Mouse (Mus musculus): ENCODE data around the gene Klf15. TPM values are rescaled to one million over a fixed set of nuclear protein-coding genes. Genes with fewer than 3 reads are reported as not detected.

Klf15 gene
- polyA plus RNA-seq, 1 experiment from 2014 or later = 4.1 TPM

DNA sequence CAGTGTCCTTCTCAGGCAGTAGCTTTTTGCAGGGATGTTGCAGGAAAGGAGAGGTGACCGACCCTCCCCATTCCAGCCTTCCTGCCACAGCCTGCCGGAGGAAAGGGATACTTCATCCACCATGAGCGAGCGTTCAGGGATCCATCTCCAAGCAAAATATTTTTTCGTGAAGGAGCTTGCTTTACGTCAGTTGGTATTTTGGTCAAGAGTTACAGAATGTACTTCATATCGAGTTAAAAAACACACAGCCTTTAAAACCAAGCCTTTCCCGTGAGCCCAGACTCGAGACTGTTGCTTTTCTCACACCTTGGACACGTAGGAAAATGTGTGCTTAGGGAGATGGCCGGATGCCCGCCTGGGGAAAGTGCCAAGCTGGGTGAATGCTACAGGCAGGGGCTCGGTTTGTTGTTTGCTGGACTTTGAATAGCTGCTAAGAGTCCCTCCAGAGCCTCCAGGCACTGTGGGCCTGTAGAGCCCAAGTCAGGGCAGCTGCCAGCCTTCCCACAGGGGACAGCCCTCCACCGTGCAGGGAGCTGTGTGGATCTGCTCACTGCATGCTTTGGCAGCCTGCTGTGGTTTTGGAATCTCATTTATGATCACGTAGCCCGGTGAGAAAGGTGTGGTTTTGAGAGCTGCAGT is 44.4 kb downstream of the Klf15 start:
- WGBS = 75% methylated on average over 16 of the region's 16 CpGs
- no peaks in the 10 kb centered on the region for H3K9me3 ChIP-seq
- peaks cover 27% of the 10 kb centered on the region for H3K4me1 ChIP-seq (replicated peaks)
- DNase-seq (ENCODE audit: low spot score) = no peak
- no peaks in the 10 kb centered on the region for H3K36me3 ChIP-seq
- no peak overlapping the region for H3K4me3 ChIP-seq
- H3K27me3 ChIP-seq (ENCODE audit: insufficient read depth, poor library complexity, severe bottlenecking) = no peaks in the 10 kb centered on the region
- H3K27ac ChIP-seq = no peak overlapping the region

DNA sequence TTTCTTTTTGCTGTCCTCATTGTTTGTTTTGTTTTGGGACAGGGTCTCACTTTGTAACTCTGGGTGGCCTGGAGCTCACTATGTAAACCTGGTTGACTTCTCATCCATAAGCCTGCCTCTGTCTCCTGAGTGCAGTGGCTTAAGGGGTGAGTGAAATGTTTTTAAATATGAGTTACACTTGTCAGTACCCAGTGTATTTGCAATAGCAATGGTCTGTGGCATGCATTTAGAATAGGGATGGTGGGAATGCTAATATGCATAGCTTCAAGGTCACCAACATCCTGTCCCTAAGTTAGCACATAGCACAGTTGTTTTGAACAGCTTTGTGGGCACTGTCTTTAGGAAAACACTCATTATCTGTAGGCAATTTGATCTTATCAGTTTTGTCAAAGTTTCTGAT is 45.1 kb downstream of the Klf15 start:
- Histone ChIP-seq H3K27ac (no peak overlapping the region; the same call in 1 of the 2 replicates), H3K4me1 (replicated peaks) (peaks cover 27% of the 10 kb centered on the region), H3K27me3 (ENCODE audit: insufficient read depth, poor library complexity, severe bottlenecking) (no peaks in the 10 kb centered on the region), H3K9me3 (no peaks in the 10 kb centered on the region), H3K36me3 (no peaks in the 10 kb centered on the region), H3K4me3 (no peak overlapping the region)
- no peak for DNase-seq (ENCODE audit: low spot score)

DNA sequence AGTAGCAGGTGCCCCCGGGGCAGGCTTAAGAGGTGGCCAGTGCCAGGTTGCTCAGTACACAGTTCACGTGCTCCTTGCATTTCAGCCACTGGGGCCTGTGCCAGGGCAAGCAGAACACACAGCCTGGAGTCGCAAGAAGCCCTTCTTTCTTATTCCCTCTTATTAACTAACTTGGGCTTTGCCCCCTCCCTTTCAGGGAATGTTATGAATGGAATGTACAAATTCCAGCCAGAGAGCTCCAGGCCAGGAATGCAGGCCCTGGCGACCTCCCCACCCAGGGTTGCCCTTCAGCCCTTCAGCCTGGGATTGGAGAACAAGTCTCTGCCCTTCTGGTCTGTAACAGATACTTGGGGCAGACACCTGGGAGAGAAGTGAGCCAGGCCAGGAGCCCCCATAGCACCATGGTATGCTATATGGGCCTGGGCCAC is 45.8 kb downstream of the Klf15 start:
- Histone ChIP-seq H3K36me3 (no peaks in the 10 kb centered on the region), H3K27ac (peak overlapping the region; percentile 74), H3K27me3 (ENCODE audit: insufficient read depth, poor library complexity, severe bottlenecking) (no peaks in the 10 kb centered on the region), H3K4me1 (replicated peaks) (peaks cover 27% of the 10 kb centered on the region), H3K9me3 (no peaks in the 10 kb centered on the region), H3K4me3 (no peak overlapping the region)
- 38% methylated on average over 4 of the region's 4 CpGs for WGBS
- peak; percentile 52 for DNase-seq (ENCODE audit: low spot score)

DNA sequence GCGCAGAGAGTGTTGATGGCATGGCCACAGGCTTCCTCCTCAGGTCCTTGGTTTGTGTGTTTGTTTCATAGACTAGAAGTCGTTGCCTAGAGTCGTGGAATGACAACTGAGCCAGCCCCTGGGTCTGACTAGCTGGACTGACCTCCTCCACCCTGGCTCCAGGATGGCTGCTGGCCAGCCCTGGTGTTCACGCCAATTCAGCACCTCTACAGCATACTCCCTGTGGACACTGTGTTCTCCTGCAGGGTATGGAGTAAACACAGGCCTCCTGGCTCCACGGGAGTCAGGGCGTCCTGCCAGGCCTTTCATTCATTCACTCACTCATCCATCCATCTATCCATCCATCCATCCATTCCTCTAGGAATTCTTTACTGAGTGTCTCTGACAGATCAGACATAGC is 46.7 kb downstream of the Klf15 start:
- Histone ChIP-seq H3K36me3 (no peaks in the 10 kb centered on the region), H3K4me3 (no peak overlapping the region), H3K4me1 (replicated peaks) (peaks cover 23% of the 10 kb centered on the region), H3K9me3 (no peaks in the 10 kb centered on the region), H3K27me3 (ENCODE audit: insufficient read depth, poor library complexity, severe bottlenecking) (no peaks in the 10 kb centered on the region), H3K27ac (peak overlapping the region; percentile 14; the same call in 1 of the 2 replicates)
- WGBS = 67% methylated on average over 6 of the region's 6 CpGs
- DNase-seq (ENCODE audit: low spot score) = no peak

DNA sequence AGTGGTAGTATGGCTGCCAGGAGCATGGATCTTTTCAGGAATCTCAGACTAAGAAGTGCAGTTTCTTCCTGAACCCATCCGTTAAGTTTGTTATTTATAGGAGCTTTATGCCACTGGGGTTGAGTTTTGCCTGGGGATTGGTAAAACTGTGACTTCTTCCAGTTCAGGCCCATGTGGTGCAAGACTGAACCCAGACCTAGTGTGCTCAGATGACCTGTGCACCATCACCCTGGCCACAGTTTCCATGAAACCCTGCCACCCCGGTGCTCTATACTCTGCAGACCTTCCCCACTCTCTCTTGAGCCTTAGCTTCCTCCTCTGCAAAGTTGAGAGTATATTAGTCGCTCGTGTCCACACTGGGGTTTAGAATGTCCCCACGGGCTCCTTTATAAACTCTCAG is 50.0 kb downstream of the Klf15 start:
- Histone ChIP-seq H3K9me3 (no peaks in the 10 kb centered on the region), H3K4me3 (no peak overlapping the region), H3K27ac (no peak overlapping the region), H3K27me3 (ENCODE audit: insufficient read depth, poor library complexity, severe bottlenecking) (no peaks in the 10 kb centered on the region), H3K36me3 (no peaks in the 10 kb centered on the region), H3K4me1 (replicated peaks) (peaks cover 16% of the 10 kb centered on the region)
- WGBS = 84% methylated on average over 5 of the region's 5 CpGs
- no peak for DNase-seq (ENCODE audit: low spot score)

DNA sequence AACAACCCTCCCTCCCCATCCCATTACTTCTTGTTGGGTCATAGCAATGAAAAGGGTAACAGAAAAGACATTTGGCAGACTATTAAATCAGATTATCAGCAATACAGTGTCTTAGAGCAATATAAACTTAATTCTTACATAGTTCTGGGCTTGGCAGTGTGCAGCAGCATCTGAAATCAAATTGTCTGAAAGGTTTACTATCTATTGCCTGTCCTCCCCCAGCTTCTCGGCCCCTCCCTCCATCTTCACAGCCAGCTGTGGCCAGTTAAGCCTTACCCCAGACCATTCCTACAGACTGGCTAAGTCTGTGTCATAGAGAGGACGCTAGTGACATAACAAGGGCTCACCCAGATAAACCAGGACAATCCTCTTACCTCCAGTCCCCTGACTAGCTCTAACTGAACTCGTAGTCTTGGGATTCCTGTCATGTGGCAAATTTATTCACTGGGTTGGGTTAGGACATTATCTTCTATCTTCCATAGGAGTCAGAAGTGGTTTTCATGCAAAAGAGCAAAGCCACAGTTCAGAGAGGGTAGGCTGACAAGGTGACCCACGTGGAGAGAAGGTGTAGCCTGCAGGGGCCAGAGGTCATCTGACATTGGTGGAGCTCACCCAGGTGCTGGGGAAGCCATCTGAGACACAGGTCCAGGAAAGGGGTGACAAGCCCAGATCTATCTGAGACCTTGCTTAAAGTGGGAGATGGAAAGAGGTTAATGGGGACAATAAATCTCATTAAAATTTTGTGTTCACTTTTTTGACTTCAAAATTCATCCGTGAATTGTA is 50.9 kb downstream of the Klf15 start:
- 82% methylated on average over 5 of the region's 5 CpGs for WGBS
- Histone ChIP-seq H3K27ac (no peak overlapping the region), H3K27me3 (ENCODE audit: insufficient read depth, poor library complexity, severe bottlenecking) (no peaks in the 10 kb centered on the region), H3K36me3 (no peaks in the 10 kb centered on the region), H3K4me3 (no peak overlapping the region), H3K9me3 (no peaks in the 10 kb centered on the region), H3K4me1 (replicated peaks) (peaks cover 9% of the 10 kb centered on the region)
- DNase-seq (ENCODE audit: low spot score) = no peak

DNA sequence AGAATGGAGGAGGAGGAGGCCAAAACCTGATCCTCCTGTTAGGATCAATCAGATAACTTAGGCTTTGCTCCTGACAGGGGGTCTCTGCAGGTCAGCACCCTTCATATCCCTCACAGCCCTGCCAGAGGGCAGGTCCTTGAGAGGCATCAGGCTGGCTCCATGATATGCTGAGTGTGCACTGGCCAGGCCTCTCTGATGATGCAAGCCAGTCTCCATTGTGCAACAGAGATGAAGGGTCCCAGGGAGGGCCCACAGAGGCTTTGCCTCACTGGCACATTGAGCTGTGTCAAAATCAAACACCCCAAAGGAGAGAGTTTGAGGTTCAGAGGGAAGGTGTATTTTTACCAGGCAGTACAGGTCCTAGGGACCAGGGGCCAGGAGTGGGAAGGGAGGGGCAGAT is 52.0 kb downstream of the Klf15 start:
- no peaks in the 10 kb centered on the region for H3K27me3 ChIP-seq (ENCODE audit: insufficient read depth, poor library complexity, severe bottlenecking)
- no peak for DNase-seq (ENCODE audit: low spot score)
- H3K4me3 ChIP-seq = no peak overlapping the region
- H3K36me3 ChIP-seq = no peaks in the 10 kb centered on the region
- no peaks in the 10 kb centered on the region for H3K9me3 ChIP-seq
- no peak overlapping the region for H3K27ac ChIP-seq
- H3K4me1 ChIP-seq (replicated peaks) = no peaks in the 10 kb centered on the region

DNA sequence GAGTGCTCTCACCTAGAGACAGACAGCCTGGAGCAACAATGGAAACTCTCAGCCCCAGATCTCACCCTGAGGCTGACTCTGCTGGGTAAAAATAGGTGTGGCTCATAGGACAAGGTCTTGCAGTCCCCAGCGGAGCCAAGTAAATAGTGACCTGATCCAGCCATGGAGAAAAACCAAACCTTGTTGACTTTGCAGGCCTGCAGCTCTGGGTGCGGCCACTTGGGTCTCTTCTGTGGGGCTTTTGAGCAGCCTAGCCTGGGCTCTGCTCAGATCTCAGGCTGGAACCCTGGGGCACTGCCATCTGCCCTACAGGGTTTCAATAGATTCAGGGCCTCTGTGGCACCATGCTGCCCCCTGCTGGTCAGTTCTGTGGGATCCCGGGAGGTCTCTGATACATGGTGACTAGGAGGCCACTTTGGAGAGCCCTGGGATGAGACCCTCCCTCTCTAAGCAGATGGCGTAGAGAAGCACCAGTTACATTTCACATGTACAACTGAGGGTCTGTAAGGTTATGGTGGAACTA is 52.6 kb downstream of the Klf15 start:
- Histone ChIP-seq H3K4me3 (no peak overlapping the region), H3K27me3 (ENCODE audit: insufficient read depth, poor library complexity, severe bottlenecking) (no peaks in the 10 kb centered on the region), H3K4me1 (replicated peaks) (no peaks in the 10 kb centered on the region), H3K27ac (no peak overlapping the region), H3K9me3 (no peaks in the 10 kb centered on the region), H3K36me3 (no peaks in the 10 kb centered on the region)
- 40% methylated on average over 4 of the region's 4 CpGs for WGBS
- DNase-seq (ENCODE audit: low spot score) = peak; percentile 83

DNA sequence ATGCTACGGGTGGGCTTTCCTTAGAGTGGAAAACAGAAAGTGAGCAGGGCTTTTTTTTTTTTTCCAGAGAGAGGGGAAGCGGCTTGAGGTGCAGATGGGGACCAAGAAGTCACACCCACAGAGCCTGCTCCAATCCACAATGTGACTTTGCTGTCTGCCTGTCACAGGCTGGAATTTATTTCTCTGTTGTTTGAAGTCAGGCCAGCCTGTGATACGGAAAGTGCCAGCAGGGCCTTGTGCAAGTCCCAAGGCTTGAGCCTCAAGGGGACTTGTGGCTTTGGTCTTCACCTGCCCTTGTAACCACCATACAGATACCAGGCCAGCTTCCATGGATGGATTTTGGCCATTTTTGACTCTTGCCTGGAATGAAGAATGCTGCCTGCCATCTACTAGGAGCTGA is 56.5 kb downstream of the Klf15 start:
- 75% methylated on average over 3 of the region's 3 CpGs for WGBS
- H3K4me3 ChIP-seq = no peak overlapping the region

DNA sequence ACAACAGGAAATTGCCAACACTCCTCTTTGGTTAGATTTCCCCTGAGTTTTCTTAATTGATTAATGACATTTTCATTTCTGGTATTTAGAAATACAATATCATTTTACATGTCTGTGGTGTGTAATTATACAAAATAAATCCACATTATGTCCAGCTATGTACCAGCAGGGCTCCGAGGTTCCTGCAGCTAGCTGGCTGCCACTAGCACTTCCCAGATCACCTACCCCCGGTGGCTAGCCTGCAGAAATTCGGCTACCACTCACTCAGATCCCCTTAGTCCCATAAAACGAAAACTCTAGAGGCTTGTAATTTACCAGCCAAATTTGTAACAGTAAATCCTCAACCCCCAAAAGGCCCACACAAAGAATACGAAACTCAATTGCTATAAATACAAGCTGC is 57.0 kb downstream of the Klf15 start:
- Histone ChIP-seq H3K4me1 (replicated peaks) (no peaks in the 10 kb centered on the region), H3K9me3 (no peaks in the 10 kb centered on the region), H3K27ac (no peak overlapping the region), H3K36me3 (no peaks in the 10 kb centered on the region), H3K27me3 (ENCODE audit: insufficient read depth, poor library complexity, severe bottlenecking) (no peaks in the 10 kb centered on the region), H3K4me3 (no peak overlapping the region)
- DNase-seq (ENCODE audit: low spot score) = no peak
- 69% methylated on average over 5 of the region's 5 CpGs for WGBS

More for the DNA sequence above, 56.5 kb downstream of the Klf15 start:
- H3K27ac ChIP-seq = no peak overlapping the region
- H3K4me1 ChIP-seq (replicated peaks) = no peaks in the 10 kb centered on the region
- DNase-seq (ENCODE audit: low spot score) = no peak
- H3K27me3 ChIP-seq (ENCODE audit: insufficient read depth, poor library complexity, severe bottlenecking) = no peaks in the 10 kb centered on the region
- H3K9me3 ChIP-seq = no peaks in the 10 kb centered on the region
- no peaks in the 10 kb centered on the region for H3K36me3 ChIP-seq

Other genes starting within 250 kb of the Klf15 start
- gene Vmn1r53, start 238.1 kb upstream of the Klf15 start, polyA plus RNA-seq (2016; fragmentation: Nextera tagmentation; extraction: Ambion mirVana) = not detected in 2 replicates
- not detected in 2 replicates for gene Vmn1r54, start 216.3 kb upstream of the Klf15 start, polyA plus RNA-seq (2016; fragmentation: Nextera tagmentation; extraction: Ambion mirVana)
- gene BC048671, start 161.4 kb upstream of the Klf15 start, polyA plus RNA-seq (2016; fragmentation: Nextera tagmentation; extraction: Ambion mirVana) = not detected in 2 replicates
- not detected in 2 replicates for gene Chst13, start 137.4 kb upstream of the Klf15 start, polyA plus RNA-seq (2016; fragmentation: Nextera tagmentation; extraction: Ambion mirVana)
- not detected in 2 replicates for gene Uroc1, start 129.3 kb upstream of the Klf15 start, polyA plus RNA-seq (2016; fragmentation: Nextera tagmentation; extraction: Ambion mirVana)
- gene Zxdc, start 93.1 kb upstream of the Klf15 start, polyA plus RNA-seq (2016; fragmentation: Nextera tagmentation; extraction: Ambion mirVana) = 5.8 and 8.4 TPM in 2 replicates
- gene Cfap100, start 33.8 kb upstream of the Klf15 start, polyA plus RNA-seq (2016; fragmentation: Nextera tagmentation; extraction: Ambion mirVana) = 1.2 and 2.0 TPM in 2 replicates
- 1.7 and 2.9 TPM in 2 replicates for gene Aldh1l1, start 23.9 kb downstream of the Klf15 start, polyA plus RNA-seq (2016; fragmentation: Nextera tagmentation; extraction: Ambion mirVana)
- 2.8 and 3.6 TPM in 2 replicates for gene Slc41a3, start 142.1 kb downstream of the Klf15 start, polyA plus RNA-seq (2016; fragmentation: Nextera tagmentation; extraction: Ambion mirVana)

All from hindbrain, embryonic 10.5 days (tissue).